Mouse (Mus musculus): Measurements from ENCODE around the gene Prpf38b. TPM values are rescaled to one million over a fixed set of nuclear protein-coding genes. Genes with fewer than 3 reads are reported as not detected.

Prpf38b gene
- polyA plus RNA-seq (2015; fragmentation: Nextera tagmentation; extraction: Ambion mirVana) = 51.8 and 54.4 TPM in 2 replicates

GRCm38 (mm10) chr3:108911548-108912413 is at the start of gene Prpf38b:
Gene Prpf38b, minus strand, starts transcription at chr3:108911727.
- peak within 1 kb of the TSS; percentile 99 for H3K4me2 ChIP-seq
- ATAC-seq (ENCODE audit: low FRiP score, low read depth) = peak; percentile 99
- no peaks in the 10 kb centered on the region for H3K27me3 ChIP-seq
- H3K4me3 ChIP-seq = peak within 1 kb of the TSS; percentile 99
- peaks cover 8% of the 10 kb centered on the region for H3K36me3 ChIP-seq
- no peaks in the 10 kb centered on the region for H3K9me3 ChIP-seq
- H3K9ac ChIP-seq = peak within 1 kb of the TSS; percentile 84
- under 1% methylated on average over 53 of the region's 53 CpGs for WGBS
- peak within 1 kb of the TSS; percentile 98 for H3K27ac ChIP-seq (replicated peaks)
- H3K4me1 ChIP-seq (replicated peaks) = peaks cover 23% of the 10 kb centered on the region

DNA sequence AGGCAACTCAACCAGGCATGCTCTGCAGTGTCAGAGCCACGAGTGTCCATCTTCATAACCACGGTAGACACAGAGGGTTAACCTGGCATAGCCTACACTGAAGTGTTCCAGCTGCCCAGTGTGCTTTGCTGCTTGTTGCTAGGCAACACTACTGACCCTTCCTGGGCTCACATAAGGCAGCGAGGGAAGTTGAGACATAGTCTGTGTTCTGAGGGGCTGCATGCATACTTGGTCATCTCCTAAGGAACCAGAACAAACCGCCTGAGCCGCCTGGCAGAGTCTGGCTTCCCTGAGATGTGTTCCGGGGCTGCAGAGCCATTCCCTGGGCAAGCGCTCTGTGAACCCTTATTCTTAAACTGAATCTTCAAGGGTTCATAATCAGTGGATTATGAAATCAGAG is 49.7 kb upstream of the Prpf38b start:
- ATAC-seq (ENCODE audit: low FRiP score, low read depth) = peak; percentile 96
- peak overlapping the region; percentile 51 for H3K4me2 ChIP-seq

DNA sequence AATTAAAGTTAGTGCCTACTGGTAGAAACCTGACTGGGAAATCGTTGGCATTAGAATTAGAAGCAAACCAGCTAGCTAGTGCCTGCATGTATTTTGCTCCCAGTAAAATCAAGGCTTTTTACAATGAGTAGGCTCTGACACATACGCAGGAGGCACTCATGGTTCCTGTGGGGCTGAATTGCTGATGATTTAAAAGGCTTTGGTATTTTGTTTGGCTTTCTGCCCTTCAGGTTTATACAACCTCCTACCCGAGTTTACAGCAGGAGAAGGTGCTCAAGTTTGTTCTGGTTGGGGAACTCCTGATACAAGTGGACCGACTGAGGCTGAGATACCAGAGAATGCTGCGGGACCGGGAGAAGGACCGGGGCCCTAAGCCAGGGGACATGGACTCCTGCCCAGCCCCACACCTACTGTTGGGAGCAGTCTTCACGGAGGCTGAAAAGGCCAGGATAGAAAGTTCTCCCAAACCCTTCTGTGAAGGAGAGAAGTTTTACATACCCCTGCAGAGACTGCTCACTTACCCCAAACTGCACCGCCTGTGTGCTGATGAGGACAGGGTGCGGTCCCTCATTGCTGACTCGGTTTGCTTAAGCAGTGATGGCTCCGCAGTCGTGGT is 48.3 kb upstream of the Prpf38b start:
- H3K9ac ChIP-seq = no peak overlapping the region
- no peak overlapping the region for H3K27ac ChIP-seq (replicated peaks)
- no peaks in the 10 kb centered on the region for H3K36me3 ChIP-seq
- no peak overlapping the region for H3K4me2 ChIP-seq
- 74% methylated on average over 13 of the region's 13 CpGs for WGBS
- ATAC-seq (ENCODE audit: low FRiP score, low read depth) = no peak
- H3K4me1 ChIP-seq (replicated peaks) = peaks cover 21% of the 10 kb centered on the region
- no peaks in the 10 kb centered on the region for H3K27me3 ChIP-seq
- H3K9me3 ChIP-seq = no peaks in the 10 kb centered on the region
- H3K4me3 ChIP-seq = no peak overlapping the region

More for the DNA sequence above, 49.7 kb upstream of the Prpf38b start:
- peak overlapping the region; percentile 33; the same call in 1 of the 2 replicates for H3K9ac ChIP-seq
- H3K36me3 ChIP-seq = no peaks in the 10 kb centered on the region
- 17% methylated on average over 7 of the region's 7 CpGs for WGBS
- peaks cover 21% of the 10 kb centered on the region for H3K4me1 ChIP-seq (replicated peaks)
- H3K4me3 ChIP-seq = peak overlapping the region; percentile 24
- no peaks in the 10 kb centered on the region for H3K9me3 ChIP-seq
- no peaks in the 10 kb centered on the region for H3K27me3 ChIP-seq
- H3K27ac ChIP-seq (replicated peaks) = peak overlapping the region; percentile 88

- Histone ChIP-seq H3K27ac (replicated peaks) (no peak overlapping the region), H3K4me1 (replicated peaks) (peaks cover 21% of the 10 kb centered on the region), H3K9me3 (no peaks in the 10 kb centered on the region), H3K4me3 (no peak overlapping the region), H3K4me2 (no peak overlapping the region), H3K27me3 (no peaks in the 10 kb centered on the region), H3K9ac (no peak overlapping the region), H3K36me3 (no peaks in the 10 kb centered on the region)
- no peak for ATAC-seq (ENCODE audit: low FRiP score, low read depth)
Observed at GRCm38 (mm10) chr3:108957976-108958375, 46.4 kb upstream of the Prpf38b start.

- no peaks in the 10 kb centered on the region for H3K9me3 ChIP-seq
- H3K4me2 ChIP-seq = 0 out of 2 replicates have a peak overlapping the region, but pooled peaks have one; percentile 69
- no peaks in the 10 kb centered on the region for H3K36me3 ChIP-seq
- no peak overlapping the region for H3K9ac ChIP-seq
- H3K4me3 ChIP-seq = no peak overlapping the region
- no peak overlapping the region for H3K27ac ChIP-seq (replicated peaks)
- 82% methylated on average over 10 of the region's 10 CpGs for WGBS
- no peaks in the 10 kb centered on the region for H3K27me3 ChIP-seq
- H3K4me1 ChIP-seq (replicated peaks) = no peaks in the 10 kb centered on the region
- ATAC-seq (ENCODE audit: low FRiP score, low read depth) = no peak
Observed at GRCm38 (mm10) chr3:108940996-108941395, 29.5 kb upstream of the Prpf38b start.

- Histone ChIP-seq H3K27ac (replicated peaks) (no peak within 1 kb of the TSS), H3K4me1 (replicated peaks) (no peaks in the 10 kb centered on the region), H3K4me2 (peak within 1 kb of the TSS; percentile 69), H3K27me3 (no peaks in the 10 kb centered on the region), H3K9ac (peak within 1 kb of the TSS; percentile 7; the same call in 1 of the 2 replicates), H3K9me3 (no peaks in the 10 kb centered on the region), H3K4me3 (peak within 1 kb of the TSS; percentile 41), H3K36me3 (no peaks in the 10 kb centered on the region)
- peak; percentile 96 for ATAC-seq (ENCODE audit: low FRiP score, low read depth)
- WGBS = 63% methylated on average over 45 of the region's 59 CpGs
Observed at GRCm38 (mm10) chr3:108940001-108940633, 28.6 kb upstream of the Prpf38b start, which contains the start of gene Gm9857. Gene Gm9857, minus strand, starts transcription at chr3:108940445.

DNA sequence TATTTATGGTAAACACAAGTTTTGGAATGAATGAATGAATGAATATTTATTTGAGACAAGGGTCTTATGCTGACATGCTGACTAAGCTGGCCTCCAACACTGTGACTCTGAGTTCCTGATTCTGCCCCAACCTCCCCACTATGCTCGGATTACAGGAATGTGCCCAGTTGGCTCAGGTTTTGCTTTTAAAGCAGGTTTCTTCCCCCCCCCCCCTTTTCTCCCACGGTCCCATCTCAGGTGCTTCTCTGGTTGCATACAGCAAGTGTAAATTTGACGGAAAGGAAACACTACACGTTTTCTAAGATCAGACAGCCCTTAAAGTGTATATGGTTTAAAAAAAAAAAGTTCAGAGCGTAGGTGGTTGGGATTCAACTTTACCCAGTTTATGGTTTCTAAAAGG is 28.0 kb upstream of the Prpf38b start, which contains the start of gene Henmt1:
TSS of gene Henmt1 (plus strand) at position 301 of the 400 bp plus-strand sequence.
- Histone ChIP-seq H3K27ac (replicated peaks) (no peak within 1 kb of the TSS), H3K4me3 (peak within 1 kb of the TSS; percentile 41), H3K4me1 (replicated peaks) (no peaks in the 10 kb centered on the region), H3K27me3 (no peaks in the 10 kb centered on the region), H3K36me3 (no peaks in the 10 kb centered on the region), H3K4me2 (peak within 1 kb of the TSS; percentile 69), H3K9ac (peak within 1 kb of the TSS; percentile 7; the same call in 1 of the 2 replicates), H3K9me3 (no peaks in the 10 kb centered on the region)
- no peak for ATAC-seq (ENCODE audit: low FRiP score, low read depth)
- 89% methylated on average over 5 of the region's 5 CpGs for WGBS

GRCm38 (mm10) chr3:108938691-108939090 is 27.2 kb upstream of the Prpf38b start:
- Histone ChIP-seq H3K27me3 (no peaks in the 10 kb centered on the region), H3K27ac (replicated peaks) (no peak overlapping the region), H3K9me3 (no peaks in the 10 kb centered on the region), H3K36me3 (no peaks in the 10 kb centered on the region), H3K4me3 (no peak overlapping the region), H3K4me1 (replicated peaks) (no peaks in the 10 kb centered on the region), H3K4me2 (no peak overlapping the region), H3K9ac (no peak overlapping the region)
- WGBS = 92% methylated on average over 5 of the region's 5 CpGs
- no peak for ATAC-seq (ENCODE audit: low FRiP score, low read depth)

DNA sequence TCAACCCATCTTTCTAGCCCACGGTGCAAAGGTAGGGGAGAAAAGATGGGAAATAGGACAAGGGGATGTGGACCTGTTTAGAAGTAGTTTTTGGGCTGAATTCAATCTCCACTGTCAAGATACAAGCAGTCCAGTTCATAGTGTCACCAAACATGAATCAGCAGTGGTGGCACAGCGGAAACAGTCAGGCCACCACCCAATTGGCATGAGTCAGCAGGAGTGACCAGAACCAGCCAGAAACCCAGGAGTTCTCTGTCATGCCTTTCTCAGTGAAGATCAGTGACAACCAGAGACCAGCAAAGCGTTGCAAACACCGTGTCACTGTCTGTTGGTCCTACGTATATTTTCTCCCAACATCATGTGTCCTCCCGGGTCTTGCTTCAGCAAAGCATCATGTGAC is 22.0 kb upstream of the Prpf38b start:
- Histone ChIP-seq H3K27ac (replicated peaks) (no peak overlapping the region), H3K36me3 (no peaks in the 10 kb centered on the region), H3K9ac (no peak overlapping the region), H3K4me2 (no peak overlapping the region), H3K27me3 (no peaks in the 10 kb centered on the region), H3K4me1 (replicated peaks) (no peaks in the 10 kb centered on the region), H3K9me3 (no peaks in the 10 kb centered on the region), H3K4me3 (no peak overlapping the region)
- WGBS = 97% methylated on average over 6 of the region's 6 CpGs
- ATAC-seq (ENCODE audit: low FRiP score, low read depth) = no peak

DNA sequence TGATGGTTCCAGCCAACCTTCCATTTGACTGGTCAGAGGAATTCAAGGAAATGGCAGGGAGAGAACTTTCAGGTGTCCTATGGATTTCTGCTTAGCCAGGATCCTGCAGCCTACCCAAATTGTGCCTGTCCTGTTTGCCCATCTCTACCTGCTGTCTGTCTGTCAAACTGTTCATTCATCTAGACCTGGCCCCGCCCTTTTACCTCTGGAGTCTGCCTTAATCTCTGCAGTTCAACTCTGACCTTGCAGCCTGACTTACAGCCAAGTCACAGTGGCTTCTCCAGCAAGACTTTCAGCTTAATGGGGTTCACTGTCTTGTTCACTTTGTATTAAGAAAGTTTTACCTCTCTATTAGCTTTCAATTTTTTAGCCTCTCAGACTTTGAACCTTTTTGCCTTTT is 14.8 kb upstream of the Prpf38b start:
- Histone ChIP-seq H3K4me2 (no peak overlapping the region), H3K36me3 (no peaks in the 10 kb centered on the region), H3K27me3 (no peaks in the 10 kb centered on the region), H3K27ac (replicated peaks) (no peak overlapping the region), H3K9me3 (no peaks in the 10 kb centered on the region), H3K4me3 (no peak overlapping the region), H3K4me1 (replicated peaks) (no peaks in the 10 kb centered on the region), H3K9ac (no peak overlapping the region)
- 75% methylated on average over 1 of the region's 1 CpGs for WGBS
- no peak for ATAC-seq (ENCODE audit: low FRiP score, low read depth)

DNA sequence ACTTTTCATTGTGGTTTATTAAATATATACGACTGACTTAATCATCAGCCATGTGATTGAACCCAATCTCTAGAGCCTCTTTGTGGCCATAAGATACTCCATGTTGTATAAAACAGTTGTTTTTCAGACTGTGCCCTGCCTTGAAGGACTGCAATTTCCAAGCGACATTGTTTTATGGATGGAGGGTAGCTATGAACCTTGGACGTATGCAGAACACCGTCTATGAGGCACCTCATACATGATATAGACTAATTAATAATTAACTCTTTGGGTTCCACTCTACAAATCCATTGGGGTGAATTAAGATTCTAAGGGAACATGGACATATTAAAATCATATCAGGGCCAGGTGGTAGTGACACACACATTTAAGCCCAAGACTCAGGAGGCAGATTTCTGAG is 14.2 kb upstream of the Prpf38b start:
- Histone ChIP-seq H3K27ac (replicated peaks) (no peak overlapping the region), H3K4me3 (no peak overlapping the region), H3K27me3 (no peaks in the 10 kb centered on the region), H3K36me3 (no peaks in the 10 kb centered on the region), H3K4me1 (replicated peaks) (no peaks in the 10 kb centered on the region), H3K4me2 (no peak overlapping the region), H3K9ac (no peak overlapping the region), H3K9me3 (no peaks in the 10 kb centered on the region)
- ATAC-seq (ENCODE audit: low FRiP score, low read depth) = no peak
- 92% methylated on average over 4 of the region's 4 CpGs for WGBS

DNA sequence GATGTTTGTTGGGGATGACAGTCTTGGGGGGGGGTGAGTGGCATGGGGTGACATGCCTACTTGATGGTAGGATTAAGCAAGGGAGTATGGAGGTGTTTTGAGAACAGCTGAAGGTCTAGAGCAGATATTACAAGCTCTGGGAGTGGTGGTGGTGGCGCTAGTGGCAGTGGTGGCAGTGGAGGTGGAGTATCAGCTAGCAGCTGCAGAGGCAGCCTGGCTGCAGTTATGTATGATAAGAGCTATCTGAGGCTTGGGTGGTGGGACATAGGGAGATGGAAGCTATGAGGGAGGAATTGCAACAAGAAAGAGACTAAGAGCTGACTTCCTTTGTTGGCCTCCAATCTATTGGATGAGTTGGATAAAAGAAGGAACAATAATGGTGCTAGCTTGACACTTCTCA is 10.3 kb upstream of the Prpf38b start:
- Histone ChIP-seq H3K9me3 (no peaks in the 10 kb centered on the region), H3K27me3 (no peaks in the 10 kb centered on the region), H3K4me3 (no peak overlapping the region), H3K4me2 (no peak overlapping the region), H3K36me3 (no peaks in the 10 kb centered on the region), H3K27ac (replicated peaks) (no peak overlapping the region), H3K4me1 (replicated peaks) (no peaks in the 10 kb centered on the region), H3K9ac (no peak overlapping the region)
- 88% methylated on average over 1 of the region's 1 CpGs for WGBS
- no peak for ATAC-seq (ENCODE audit: low FRiP score, low read depth)
